Mouse (Mus musculus) cortical plate, adult 2 months (tissue): Measurements from ENCODE around the gene Itgb3.

Experiments
- CTCF ChIP-seq: fragments of 200-500 bp; IDR thresholded peaks from 2 replicates; pipeline ENCODE4 v1.5.1; 2011; ENCODE audit warnings: mild to moderate bottlenecking, control low read depth, low read length; ENCODE audit not compliant: insufficient read depth; ENCODE audit errors: extremely low read depth
- POLR2A ChIP-seq: fragments of 200-500 bp; IDR thresholded peaks from 2 replicates; pipeline ENCODE4 v1.6.1; 2011; ENCODE audit warnings: mild to moderate bottlenecking, low read length, control low read depth; ENCODE audit not compliant: insufficient read depth; ENCODE audit errors: extremely low read depth

DNA sequence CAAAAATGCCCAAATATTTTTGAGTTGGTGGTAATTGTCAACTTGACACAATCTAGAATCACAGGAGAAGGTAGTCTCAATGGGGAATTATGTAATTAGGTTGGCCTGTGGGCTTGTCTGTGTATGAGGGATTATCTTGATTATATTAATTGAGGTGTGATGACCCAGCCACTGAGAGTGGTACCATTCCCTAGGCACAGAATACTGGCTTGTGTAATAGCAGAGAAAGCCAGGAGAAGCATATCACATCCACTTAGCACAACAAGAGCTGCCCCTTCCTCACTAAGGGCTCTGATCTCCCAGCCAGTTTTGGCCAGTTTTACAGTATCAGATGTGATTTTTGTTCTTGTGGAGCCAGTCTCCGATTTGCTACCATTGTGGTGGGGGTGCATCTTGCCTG, 18.2 kb upstream of the Itgb3 start:
- TF ChIP-seq CTCF (no peak), POLR2A (no peak)
